Mouse (Mus musculus): ENCODE results near the gene Mettl7a1. TPM values are rescaled to one million over a fixed set of nuclear protein-coding genes. Genes with fewer than 3 reads are reported as not detected.
"Not testable (repeated sequence)": the region's sequence is repeated elsewhere in the genome, so short reads cannot be mapped to it uniquely, and the experiment has no call there.

Mettl7a1 gene
- total RNA-seq, 2 experiments from 2014 or later = 29.3 to 40.9 TPM

GRCm38 (mm10) chr15:100292326-100292725 is 11.6 kb upstream of the Mettl7a1 start:
- DNase-seq = no peak
- intact Hi-C loops (cut with DNase I) = no loop called here

- no peak for DNase-seq
- intact Hi-C loops (cut with DNase I) = no loop called here
Measured at GRCm38 (mm10) chr15:100297856-100298255, 6.1 kb upstream of the Mettl7a1 start.

- intact Hi-C loops (cut with DNase I) = loop anchor here (10.0 kb wide), 1 partner anchor 154 kb away; no protein-coding TSS in a partner anchor
- DNase-seq = no peak
Measured at GRCm38 (mm10) chr15:100300499-100300898, 3.4 kb upstream of the Mettl7a1 start.

GRCm38 (mm10) chr15:100301556-100301955 is 2.4 kb upstream of the Mettl7a1 start:
- intact Hi-C loops (cut with DNase I) = loop anchor here (10.0 kb wide), 1 partner anchor 153 kb away; no protein-coding TSS in a partner anchor
- no peak for DNase-seq

- DNase-seq = no peak
Measured at GRCm38 (mm10) chr15:100303428-100304018, 417 bp upstream of the Mettl7a1 start.

GRCm38 (mm10) chr15:100306201-100306600 is 2.3 kb downstream of the Mettl7a1 start:
- intact Hi-C loops (cut with DNase I) = loop anchor here (10.0 kb wide), 1 partner anchor 149 kb away; no protein-coding TSS in a partner anchor

More at GRCm38 (mm10) chr15:100303428-100304018, 417 bp upstream of the Mettl7a1 start:
- intact Hi-C loops (cut with DNase I) = loop anchor here (10.0 kb wide), 1 partner anchor 151 kb away; no protein-coding TSS in a partner anchor

GRCm38 (mm10) chr15:100307438-100308096 is 3.6 kb downstream of the Mettl7a1 start:
- DNase-seq = peak in 1 of 2 experiments; percentile 33
- intact Hi-C loops (cut with DNase I) = loop anchor here (10.0 kb wide), 1 partner anchor 147 kb away; no protein-coding TSS in a partner anchor

More at GRCm38 (mm10) chr15:100306201-100306600, 2.3 kb downstream of the Mettl7a1 start:
- DNase-seq = no peak

GRCm38 (mm10) chr15:100312346-100312745 is 8.4 kb downstream of the Mettl7a1 start:
- no peak for DNase-seq
- intact Hi-C loops (cut with DNase I) = no loop called here

- intact Hi-C loops (cut with DNase I) = loop anchor here (5.0 kb wide), 1 partner anchor 52 kb away; no protein-coding TSS in a partner anchor
- DNase-seq = no peak
Measured at GRCm38 (mm10) chr15:100314448-100315145, 10.7 kb downstream of the Mettl7a1 start.

GRCm38 (mm10) chr15:100318014-100318671 is 14.2 kb downstream of the Mettl7a1 start:
- not testable (repeated sequence) for DNase-seq
- intact Hi-C loops (cut with DNase I) = loop anchor here (5.0 kb wide), 1 partner anchor 56 kb away; no protein-coding TSS in a partner anchor

- DNase-seq = no peak
- intact Hi-C loops (cut with DNase I) = loop anchor here (5.0 kb wide), 1 partner anchor 58 kb away; no protein-coding TSS in a partner anchor
Measured at GRCm38 (mm10) chr15:100319884-100320283, 15.9 kb downstream of the Mettl7a1 start.

- no peak for DNase-seq
- intact Hi-C loops (cut with DNase I) = no loop called here
Measured at GRCm38 (mm10) chr15:100320295-100320905, 16.5 kb downstream of the Mettl7a1 start.

- peak; percentile 35 to 56 for DNase-seq
- intact Hi-C loops (cut with DNase I) = no loop called here
Measured at GRCm38 (mm10) chr15:100321134-100321533, 17.2 kb downstream of the Mettl7a1 start.

- intact Hi-C loops (cut with DNase I) = no loop called here
- DNase-seq = no peak
Measured at GRCm38 (mm10) chr15:100324021-100324591, 20.2 kb downstream of the Mettl7a1 start.

- DNase-seq = no peak
- intact Hi-C loops (cut with DNase I) = no loop called here
Measured at GRCm38 (mm10) chr15:100325235-100325634, 21.3 kb downstream of the Mettl7a1 start.

GRCm38 (mm10) chr15:100328089-100328488 is 24.1 kb downstream of the Mettl7a1 start:
- intact Hi-C loops (cut with DNase I) = not testable (repeated sequence)

GRCm38 (mm10) chr15:100329336-100329735 is 25.4 kb downstream of the Mettl7a1 start:
- intact Hi-C loops (cut with DNase I) = not testable (repeated sequence)

More at GRCm38 (mm10) chr15:100328089-100328488, 24.1 kb downstream of the Mettl7a1 start:
- DNase-seq = not testable (repeated sequence)

GRCm38 (mm10) chr15:100330739-100331138 is 26.8 kb downstream of the Mettl7a1 start:
- intact Hi-C loops (cut with DNase I) = loop anchor here (5.0 kb wide), 1 partner anchor 37 kb away; no protein-coding TSS in a partner anchor
- DNase-seq = no peak

More at GRCm38 (mm10) chr15:100329336-100329735, 25.4 kb downstream of the Mettl7a1 start:
- not testable (repeated sequence) for DNase-seq
